15 mouse cellular contexts compared by ENCODE assay signal in the genomic region with DNA sequence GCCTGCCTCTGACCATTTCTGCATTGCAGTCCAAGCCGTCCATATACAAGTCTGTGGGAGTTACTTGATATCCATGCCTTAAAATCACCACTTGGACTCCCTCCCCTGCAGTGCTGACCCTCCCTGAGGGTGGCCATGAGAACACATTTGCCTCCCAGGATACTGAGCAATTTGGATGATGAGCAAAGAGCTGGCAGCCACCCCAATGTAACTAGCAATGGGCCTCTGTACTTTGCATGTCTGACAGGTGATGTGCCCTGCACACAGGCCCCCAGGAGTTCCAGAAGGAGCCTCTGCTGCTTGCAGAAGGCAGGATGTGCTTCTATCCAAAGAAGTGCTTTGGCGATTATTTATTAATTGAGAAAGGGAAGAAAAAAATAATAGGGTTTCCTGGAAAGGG.
DNase-seq lines count a peak whose midpoint lies in the region; ATAC-seq lines count a peak whose summit lies in the region.
"Had no signal": no experiment of that assay in that cellular context is flagged by ENCODE, and none has a peak within 500 bp of the region (broad histone marks: within the 10 kb centered on the region; RNA-seq: fewer than 3 reads in every experiment).

No protein-coding gene starts in this region.

- no peaks in the 10 kb centered on the region for H3K9me3 ChIP-seq in kidney, embryonic 15.5 days (replicated peaks)
- H3K9me3 ChIP-seq: forebrain, embryonic 12.5 days; lung, embryonic 15.5 days; midbrain, embryonic 15.5 days; stomach, embryonic 15.5 days had no signal

- peak; percentile 59 for DNase-seq in cerebellum, adult 9-11 months
- no peak for DNase-seq in cerebellum, postnatal 36 days
- no peak for DNase-seq in kidney, postnatal 25 days
- DNase-seq in NIH3T3 (ENCODE audit: low read depth): peak; percentile 64
- DNase-seq in adrenal gland, postnatal 36 days: peak; percentile 67 to 76
- DNase-seq: right cerebral cortex, postnatal 25 days had no signal

- no peak overlapping the region for H3K27ac ChIP-seq in kidney, embryonic 15.5 days
- H3K27ac ChIP-seq: forebrain, embryonic 12.5 days; heart, adult 2 months; liver, embryonic 14.5 days; lung, embryonic 15.5 days; midbrain, embryonic 15.5 days; stomach, embryonic 15.5 days had no signal

- WGBS in kidney, embryonic 15.5 days: 21% methylated on average over 2 of the region's 2 CpGs

- H3K27me3 ChIP-seq in kidney, embryonic 15.5 days: no peaks in the 10 kb centered on the region; the same call in 1 of the 2 replicates
- H3K27me3 ChIP-seq: forebrain, embryonic 12.5 days; lung, embryonic 15.5 days; midbrain, embryonic 15.5 days; stomach, embryonic 15.5 days had no signal

- peaks cover 13% of the 10 kb centered on the region for H3K4me1 ChIP-seq in kidney, embryonic 15.5 days

- ATAC-seq in kidney, embryonic 15.5 days (replicated peaks; ENCODE audit: low FRiP score): peak; percentile 43
- ATAC-seq in frontal cortex, adult (ENCODE audit: low TSS enrichment): no peak
- ATAC-seq: midbrain, embryonic 15.5 days had no signal

- no peaks in the 10 kb centered on the region for H3K36me3 ChIP-seq in kidney, embryonic 15.5 days
- H3K36me3 ChIP-seq: forebrain, embryonic 12.5 days; lung, embryonic 15.5 days; midbrain, embryonic 15.5 days; stomach, embryonic 15.5 days had no signal

- H3K9ac ChIP-seq in kidney, embryonic 15.5 days: no peak overlapping the region
- H3K9ac ChIP-seq: forebrain, embryonic 12.5 days; liver, embryonic 14.5 days; lung, embryonic 15.5 days; midbrain, embryonic 15.5 days; stomach, embryonic 15.5 days had no signal

- H3K4me2 ChIP-seq in kidney, embryonic 15.5 days: no peak overlapping the region
- H3K4me2 ChIP-seq: forebrain, embryonic 12.5 days; lung, embryonic 15.5 days; midbrain, embryonic 15.5 days; stomach, embryonic 15.5 days had no signal

- H3K4me3 ChIP-seq in kidney, embryonic 15.5 days (replicated peaks): no peak overlapping the region
- H3K4me3 ChIP-seq: forebrain, embryonic 12.5 days; heart, adult 2 months; lung, embryonic 15.5 days; midbrain, embryonic 15.5 days; myocyte; stomach, embryonic 15.5 days had no signal

Comparison
In these comparisons a context has a peak if more than half of its experiments do, and no peak if none do; other contexts are left out.
1. DNase-seq: peak in cerebellum, adult 9-11 months (single experiment), NIH3T3 (single experiment) and adrenal gland, postnatal 36 days (2 of 2); none in cerebellum, postnatal 36 days (0 of 2) and kidney, postnatal 25 days (0 of 2).